Mouse (Mus musculus) left cerebral cortex, postnatal 14 days (tissue): ENCODE data around the gene Gm45837. TPM values are rescaled to one million over a fixed set of nuclear protein-coding genes. Genes with fewer than 3 reads are reported as not detected.

ENCODE experiments used
- DNase-seq, 2 experiments: peaks; one replicate each; pipeline ENCODE4 v3.0.0; 2021 to 2022; ENCODE audit warnings: low spot score in 2 of 2, mixed read lengths in 1 of 2
- intact Hi-C: fragments of 180-260 bp; cut with DNase I; formaldehyde crosslinking; loops from one replicate; pipeline ENCODE4 v1.15.1; 2025
- total RNA-seq, 2 experiments: library from RNA; stranded (reverse); gene quantifications; 2 replicates each; pipeline ENCODE4 v1.2.3; 2021

Gene Gm45837
- total RNA-seq, 2 experiments from 2014 or later = not detected

- DNase-seq = no peak
- intact Hi-C loops = no loop called here
These were observed 25.4 kb upstream of the Gm45837 start for GRCm38 (mm10) chr7:101385331-101385733.

DNA sequence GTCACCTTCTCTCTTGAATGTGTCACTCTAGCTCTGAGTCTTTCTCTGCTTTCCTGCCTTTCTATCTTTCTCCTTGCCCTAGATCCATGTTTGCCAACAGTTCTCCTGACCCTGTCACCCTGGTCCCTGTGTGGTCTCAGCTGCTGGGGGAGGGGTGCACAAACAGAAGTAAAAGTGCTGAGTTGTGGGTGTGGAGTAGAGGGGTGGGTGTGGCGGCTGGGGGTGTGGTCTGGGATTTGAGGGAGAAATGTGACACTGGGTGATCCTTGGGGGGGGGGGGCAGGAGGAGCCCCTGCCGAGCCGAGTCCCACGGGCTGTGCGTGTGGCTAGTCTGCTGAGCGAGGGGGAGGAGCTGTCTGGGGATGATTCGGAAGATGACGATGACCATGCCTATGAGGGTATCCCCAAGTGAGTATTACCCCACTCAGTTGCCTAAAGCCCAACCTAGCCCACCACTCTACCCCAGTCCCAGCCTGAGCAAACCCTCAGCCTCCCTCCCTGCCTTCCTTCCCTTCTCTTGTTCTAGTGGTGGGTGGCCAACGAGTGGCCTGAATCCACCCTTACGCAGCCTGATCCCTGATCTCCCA lies 24.7 kb upstream of the Gm45837 start:
- no peak for DNase-seq
- intact Hi-C loops = no loop called here

DNA sequence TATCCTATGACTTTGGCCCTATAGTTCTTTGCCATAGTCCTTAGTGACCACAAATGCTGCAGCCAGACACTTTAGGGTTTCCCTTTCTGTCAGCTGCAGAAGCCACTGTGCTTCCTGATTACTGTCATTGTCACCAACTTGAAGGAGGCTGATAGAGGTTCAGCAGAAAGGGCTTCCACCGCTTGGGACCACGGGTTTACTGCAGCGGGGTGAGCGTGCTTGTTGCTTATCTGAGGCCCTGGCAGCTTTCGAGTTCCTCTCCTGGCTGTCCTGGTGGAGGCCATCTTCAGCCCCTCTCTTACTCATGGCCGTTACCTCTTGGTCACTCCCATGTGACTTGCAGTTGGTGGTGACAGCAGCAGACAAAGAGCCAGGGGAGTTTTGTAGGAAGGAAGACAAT lies 21.4 kb upstream of the Gm45837 start:
- intact Hi-C loops = no loop called here
- no peak for DNase-seq

DNA sequence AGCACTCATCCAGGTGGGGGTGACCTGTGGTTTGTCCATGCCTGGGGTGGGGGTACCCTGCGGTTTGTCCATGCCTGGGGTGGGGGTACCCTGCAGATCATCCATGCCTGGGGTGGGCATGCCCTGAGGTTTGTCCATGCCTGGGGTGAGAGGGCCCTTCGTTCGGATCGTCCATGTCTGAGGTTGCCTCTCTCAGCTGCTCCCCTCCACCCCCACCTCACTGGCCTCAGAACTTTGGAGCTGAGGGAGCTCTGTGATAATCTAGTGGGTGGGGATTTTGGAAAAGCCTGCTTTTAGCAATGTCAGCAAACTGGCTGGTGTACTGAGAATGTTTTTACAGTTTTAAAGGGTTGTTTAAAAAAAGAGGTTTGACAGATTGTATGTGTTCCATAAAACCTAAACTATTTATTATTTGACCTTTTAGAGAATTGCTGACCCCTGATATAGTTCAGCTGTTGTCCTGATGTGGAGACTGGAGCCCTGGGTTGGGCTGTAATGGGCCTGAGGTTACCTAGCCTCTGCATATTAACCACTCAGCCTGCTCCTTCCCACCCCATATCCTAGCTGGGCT lies 18.7 kb upstream of the Gm45837 start:
- no peak for DNase-seq
- intact Hi-C loops = no loop called here

DNA sequence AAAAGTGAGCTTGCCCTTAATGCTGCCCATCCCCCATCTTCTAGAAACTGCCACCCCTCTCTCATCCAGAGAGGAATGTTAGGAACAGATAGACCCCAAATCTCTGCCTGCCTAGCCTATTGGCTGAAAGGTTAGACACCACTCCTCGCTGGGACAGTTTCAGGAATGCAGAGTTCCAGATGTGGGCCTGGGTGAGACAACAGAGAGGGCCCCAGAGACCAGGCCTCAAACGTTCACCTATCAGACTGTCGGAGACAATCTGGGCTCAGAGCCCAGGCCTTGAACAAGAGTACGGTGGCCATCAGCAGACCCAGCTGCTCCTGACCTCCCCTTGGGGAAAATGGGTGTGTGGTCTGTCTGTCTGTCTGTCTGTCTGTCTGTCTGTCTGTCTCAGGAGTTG lies 17.7 kb upstream of the Gm45837 start:
- no peak for DNase-seq
- intact Hi-C loops = no loop called here

DNA sequence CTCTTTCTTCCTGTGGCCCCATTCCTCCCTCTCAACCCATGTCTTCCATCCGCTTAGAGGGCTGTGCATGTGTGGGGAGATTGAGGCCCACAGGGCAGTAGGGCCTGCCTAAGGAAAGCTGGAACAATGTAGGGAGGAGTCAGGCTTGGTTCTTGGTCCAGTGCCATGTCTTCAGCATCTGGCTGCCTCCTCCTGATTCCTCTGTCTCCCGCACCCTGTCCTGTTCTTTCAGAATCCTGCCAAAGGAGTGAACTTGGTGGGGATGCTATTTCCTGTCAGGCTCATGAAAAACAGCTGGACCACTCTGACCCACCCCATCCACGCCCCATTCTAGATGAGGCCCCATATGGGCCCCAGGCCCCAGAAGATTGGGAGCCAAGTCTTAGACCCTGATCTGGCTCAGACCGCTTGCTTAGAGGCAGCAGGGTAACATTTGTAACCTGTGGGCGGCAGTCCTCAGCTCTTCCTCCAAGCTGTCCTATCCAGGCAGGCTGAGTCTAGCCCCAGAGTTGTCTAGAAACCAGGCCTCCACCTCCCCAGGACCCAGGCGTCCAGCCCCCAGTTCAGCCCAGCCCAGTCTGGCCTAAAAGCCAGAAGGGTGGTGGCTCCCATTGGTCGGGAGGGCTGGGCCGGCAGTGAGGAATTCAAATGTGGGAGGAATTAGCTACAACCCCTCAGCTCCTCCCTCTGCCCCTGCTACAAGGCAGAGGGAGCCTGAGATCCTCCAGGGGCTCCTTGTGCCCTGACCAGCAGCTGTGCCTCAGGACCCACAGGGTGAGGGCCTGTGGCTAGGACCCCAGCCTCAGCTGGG lies 16.8 kb upstream of the Gm45837 start:
- intact Hi-C loops = no loop called here
- DNase-seq = no peak

GRCm38 (mm10) chr7:101394569-101394968 lies 16.1 kb upstream of the Gm45837 start:
- intact Hi-C loops = no loop called here
- no peak for DNase-seq

DNA sequence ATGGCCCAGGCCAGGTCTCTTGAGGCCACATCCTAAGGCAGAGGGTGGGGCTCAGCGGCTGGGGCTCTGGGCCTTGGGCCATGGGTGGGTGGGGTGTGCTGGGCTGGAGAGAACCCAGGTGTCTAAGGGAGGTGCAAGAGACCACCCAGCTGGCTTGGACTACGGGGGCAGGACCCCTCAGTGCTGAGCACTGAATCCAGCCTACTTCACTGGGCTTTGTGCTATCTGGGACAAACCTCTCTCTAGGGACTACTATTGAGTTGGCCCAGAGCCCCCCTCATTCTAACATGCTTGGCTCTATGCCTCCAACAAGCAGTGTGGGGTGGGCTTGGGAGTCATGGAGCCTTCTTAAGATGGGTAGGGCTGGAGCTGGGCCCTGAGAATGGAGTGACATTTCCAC lies 15.2 kb upstream of the Gm45837 start:
- no peak for DNase-seq
- intact Hi-C loops = no loop called here

DNA sequence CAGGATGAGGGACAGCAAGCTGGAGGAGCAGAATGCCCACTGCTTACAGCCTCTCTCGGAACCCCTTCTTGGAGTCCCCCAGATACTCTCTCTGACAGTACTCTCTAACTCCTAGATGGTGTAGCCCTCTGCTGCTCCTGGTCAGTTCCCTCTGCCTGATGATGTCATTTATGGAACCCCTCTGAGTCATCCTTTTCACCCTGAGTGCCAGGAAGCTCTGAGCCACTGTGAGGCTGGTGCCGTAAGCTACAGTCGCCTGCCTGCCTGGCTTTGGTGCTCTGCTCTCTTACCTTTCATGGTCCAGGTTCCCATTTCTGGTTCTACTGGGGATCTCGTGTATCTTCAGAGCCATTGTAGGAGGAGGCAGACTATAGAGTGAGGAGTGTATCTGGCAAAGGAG lies 13.5 kb upstream of the Gm45837 start:
- intact Hi-C loops = no loop called here
- no peak for DNase-seq

GRCm38 (mm10) chr7:101401510-101401909 lies 9.2 kb upstream of the Gm45837 start:
- no peak for DNase-seq
- intact Hi-C loops = no loop called here

GRCm38 (mm10) chr7:101403831-101404230 lies 6.9 kb upstream of the Gm45837 start:
- intact Hi-C loops = no loop called here
- DNase-seq = no peak

GRCm38 (mm10) chr7:101412796-101413195 lies 2.1 kb downstream of the Gm45837 start:
- peak; percentile 91 to 93 for DNase-seq
- intact Hi-C loops = loop anchor here (2.0 kb wide), 2 partner anchors 128 to 208 kb away; no protein-coding TSS in a partner anchor

GRCm38 (mm10) chr7:101414209-101414608 lies 3.5 kb downstream of the Gm45837 start:
- intact Hi-C loops = no loop called here
- DNase-seq = peak in 1 of 2 experiments; percentile 47

DNA sequence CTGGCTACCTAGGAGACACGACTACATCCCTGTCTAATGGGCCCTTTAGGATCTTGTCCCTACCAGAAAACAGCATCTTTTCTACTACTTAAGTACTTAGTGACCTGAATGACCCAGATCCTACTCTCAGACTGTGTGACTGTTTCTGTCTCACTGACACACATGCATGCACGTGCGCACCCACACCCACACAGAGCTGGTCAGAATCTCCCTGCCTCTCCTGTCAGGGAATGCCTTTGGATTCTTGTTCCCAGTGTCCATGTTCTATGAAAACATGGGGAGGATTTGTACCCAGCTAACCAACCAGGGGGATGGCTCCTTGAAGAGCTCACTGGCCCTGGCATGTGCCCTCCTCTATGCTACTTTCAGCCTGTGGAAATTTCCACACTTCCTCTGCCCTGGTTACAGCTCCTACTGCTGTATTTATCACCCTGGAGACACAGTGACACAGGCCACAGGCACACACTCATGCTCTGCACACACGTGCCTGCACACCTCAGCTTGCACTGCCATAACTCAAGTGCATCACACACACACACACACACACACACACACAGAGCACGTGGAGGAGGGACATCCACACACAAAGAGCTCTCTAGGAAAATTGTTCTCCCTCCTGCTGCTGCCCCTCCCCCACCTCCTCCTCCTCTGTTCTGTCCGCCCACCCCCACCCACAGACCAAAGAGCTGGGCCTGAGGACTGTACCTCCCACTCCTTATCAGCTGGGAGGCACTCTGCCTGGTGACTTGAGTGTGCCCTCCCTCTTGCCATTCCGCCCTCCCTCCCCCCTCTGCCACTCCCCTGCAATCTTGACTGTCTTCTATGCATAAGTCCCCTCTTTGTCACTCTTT lies 4.2 kb downstream of the Gm45837 start:
- DNase-seq = peak in 1 of 2 experiments; percentile 77
- intact Hi-C loops = no loop called here

DNA sequence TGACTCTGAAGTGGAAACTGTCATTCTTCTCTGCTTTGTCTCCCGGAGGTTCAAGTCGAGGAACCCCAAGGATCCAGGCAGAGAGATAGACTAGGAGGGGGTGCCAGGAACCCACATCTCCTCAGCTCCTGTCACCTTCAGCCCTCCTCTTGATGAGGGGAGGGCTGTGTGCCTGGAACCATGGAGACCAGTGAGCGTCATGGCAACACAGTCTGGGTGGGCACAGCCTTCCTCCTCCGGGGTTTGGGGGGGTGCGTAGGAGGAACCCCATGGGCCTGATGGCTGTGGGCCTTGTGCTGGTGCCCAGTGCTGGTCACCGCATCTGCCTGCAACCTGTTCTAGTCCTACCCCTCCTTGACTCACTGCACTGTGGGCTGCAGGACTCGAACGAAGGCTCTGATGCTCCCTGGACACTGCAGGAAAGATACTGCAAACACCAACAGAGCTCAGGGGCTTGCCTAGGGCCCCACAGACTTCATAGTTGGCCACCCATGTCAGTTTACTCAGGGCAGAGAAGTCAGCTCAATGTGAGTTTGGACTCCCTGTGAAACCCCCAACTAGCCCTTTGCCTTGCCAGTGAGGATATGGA lies 4.9 kb downstream of the Gm45837 start:
- peak in 1 of 2 experiments; percentile 69 for DNase-seq
- intact Hi-C loops = no loop called here

GRCm38 (mm10) chr7:101416391-101416790 lies 5.7 kb downstream of the Gm45837 start:
- intact Hi-C loops = no loop called here
- DNase-seq = no peak

- intact Hi-C loops = no loop called here
- DNase-seq = no peak
These were observed 8.5 kb downstream of the Gm45837 start for GRCm38 (mm10) chr7:101419013-101419770.

- intact Hi-C loops = no loop called here
- peak; percentile 85 to 89 for DNase-seq
These were observed 10.8 kb downstream of the Gm45837 start, which contains the start of gene Pde2a for GRCm38 (mm10) chr7:101421529-101421928. TSS of gene Pde2a (plus strand) at chr7:101421691.

DNA sequence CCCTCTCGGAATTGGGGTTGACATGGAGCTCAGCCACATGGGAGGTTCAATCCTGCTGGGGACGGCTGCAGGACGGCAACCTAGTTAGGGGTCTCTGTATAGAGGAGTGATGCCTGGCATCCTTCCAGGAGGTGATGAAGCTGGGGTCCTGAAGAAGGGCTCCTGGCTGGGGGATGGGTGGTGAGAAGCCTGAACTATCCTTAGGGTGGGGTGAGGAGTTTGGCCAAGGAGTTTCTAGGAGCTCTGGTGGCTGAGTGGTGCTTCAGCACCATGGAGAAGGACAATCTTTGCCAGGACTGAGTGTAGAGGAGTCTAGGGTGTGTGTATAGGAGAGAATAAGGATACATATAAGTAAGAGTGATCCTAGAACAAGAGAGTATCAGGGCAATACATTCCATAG lies 11.4 kb downstream of the Gm45837 start:
- intact Hi-C loops = no loop called here
- no peak for DNase-seq
